Mouse (Mus musculus): ENCODE measurements around the gene Gm20547.
"Not testable (repeated sequence)": the region's sequence is repeated elsewhere in the genome, so short reads cannot be mapped to it uniquely, and the experiment has no call there.

Gene Gm20547

DNA sequence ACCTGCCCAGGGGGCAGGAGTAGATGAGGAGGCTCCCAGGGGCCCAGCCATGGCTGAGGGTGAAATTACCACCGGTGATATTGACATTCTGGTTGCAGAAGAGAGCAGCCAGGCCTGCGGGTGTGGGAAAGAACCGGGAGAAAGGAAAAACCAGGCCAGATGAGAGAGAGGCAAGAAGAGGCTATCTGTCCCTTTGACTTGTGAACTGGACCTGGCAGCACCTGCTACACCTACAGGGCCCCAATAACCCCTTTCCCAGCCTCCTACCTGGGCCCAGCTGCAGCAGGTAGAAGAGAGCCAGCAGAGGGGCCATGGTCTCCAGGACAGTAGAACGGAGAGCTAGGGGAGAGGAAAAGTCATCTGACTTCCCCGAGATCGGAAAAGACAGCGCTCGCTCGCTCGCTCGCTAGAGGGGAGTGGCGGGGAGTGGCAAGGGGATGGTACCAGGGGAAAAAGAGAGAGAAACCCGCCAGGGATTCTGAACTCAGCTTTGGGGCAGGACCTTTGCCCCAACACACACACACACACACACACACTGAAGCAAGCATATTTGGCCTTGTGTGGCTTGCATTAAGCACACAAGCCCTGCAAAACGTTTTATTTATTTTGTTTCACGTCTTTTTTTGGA lies at the start of gene Gm20547:
TSS of gene Gm20547 (minus strand) at position 360 of the 628 bp plus-strand sequence.
- DNase-seq (ENCODE audit: low read depth, low spot score) = no peak

DNA sequence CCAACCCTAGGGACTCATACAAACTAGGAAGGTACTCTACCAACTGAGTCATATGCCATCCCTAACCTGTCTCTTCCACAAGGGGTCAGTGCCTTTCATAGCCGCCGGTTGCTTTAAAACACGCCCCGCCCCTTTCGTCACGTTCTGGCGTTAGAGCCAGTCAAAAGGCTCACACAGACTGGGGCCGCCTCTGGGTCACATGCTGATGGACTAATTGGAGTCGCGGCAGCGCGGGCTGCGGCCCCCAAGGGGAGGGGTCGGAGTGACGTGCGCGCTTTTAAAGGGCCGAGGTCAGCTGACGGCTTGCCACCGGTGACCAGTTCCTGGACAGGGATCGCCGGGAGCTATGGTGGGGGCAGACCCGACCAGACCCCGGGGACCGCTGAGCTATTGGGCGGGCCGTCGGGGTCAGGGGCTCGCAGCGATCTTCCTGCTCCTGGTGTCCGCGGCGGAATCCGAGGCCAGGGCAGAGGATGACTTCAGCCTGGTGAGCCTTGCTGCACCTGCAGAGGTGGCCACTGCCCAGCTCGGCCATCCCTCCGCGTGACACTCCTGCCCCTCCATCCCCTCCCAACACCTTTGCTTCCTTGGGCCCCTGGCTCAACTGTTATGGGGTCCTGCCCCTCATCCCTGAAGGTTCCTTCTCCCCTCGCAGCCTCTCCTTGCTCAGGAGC lies 49.4 kb upstream of the Gm20547 start, which contains the start of gene Neu1:
TSS of gene Neu1 (plus strand) at position 193 of the 674 bp plus-strand sequence.
- peak; percentile 100 for DNase-seq (ENCODE audit: low read depth, low spot score)

DNA sequence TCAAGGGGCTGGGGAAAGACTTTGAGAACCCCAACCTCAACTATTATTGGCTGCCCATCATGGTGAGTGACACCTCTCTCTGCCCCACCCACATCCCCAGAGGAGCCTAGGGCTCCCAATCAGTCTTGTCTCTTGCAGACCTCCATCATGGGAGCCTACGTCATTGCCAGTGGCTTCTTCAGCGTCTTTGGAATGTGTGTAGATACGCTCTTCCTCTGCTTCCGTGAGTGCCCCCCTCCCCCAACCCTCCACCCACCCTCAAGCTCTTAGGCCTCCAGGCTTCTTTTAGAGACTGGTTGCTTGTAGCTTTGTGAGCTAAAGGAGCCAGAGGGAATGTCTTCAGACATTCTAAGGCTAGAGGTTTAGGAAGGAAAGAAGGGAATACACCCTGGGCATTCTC lies 47.0 kb upstream of the Gm20547 start:
- no peak for DNase-seq (ENCODE audit: low read depth, low spot score)

DNA sequence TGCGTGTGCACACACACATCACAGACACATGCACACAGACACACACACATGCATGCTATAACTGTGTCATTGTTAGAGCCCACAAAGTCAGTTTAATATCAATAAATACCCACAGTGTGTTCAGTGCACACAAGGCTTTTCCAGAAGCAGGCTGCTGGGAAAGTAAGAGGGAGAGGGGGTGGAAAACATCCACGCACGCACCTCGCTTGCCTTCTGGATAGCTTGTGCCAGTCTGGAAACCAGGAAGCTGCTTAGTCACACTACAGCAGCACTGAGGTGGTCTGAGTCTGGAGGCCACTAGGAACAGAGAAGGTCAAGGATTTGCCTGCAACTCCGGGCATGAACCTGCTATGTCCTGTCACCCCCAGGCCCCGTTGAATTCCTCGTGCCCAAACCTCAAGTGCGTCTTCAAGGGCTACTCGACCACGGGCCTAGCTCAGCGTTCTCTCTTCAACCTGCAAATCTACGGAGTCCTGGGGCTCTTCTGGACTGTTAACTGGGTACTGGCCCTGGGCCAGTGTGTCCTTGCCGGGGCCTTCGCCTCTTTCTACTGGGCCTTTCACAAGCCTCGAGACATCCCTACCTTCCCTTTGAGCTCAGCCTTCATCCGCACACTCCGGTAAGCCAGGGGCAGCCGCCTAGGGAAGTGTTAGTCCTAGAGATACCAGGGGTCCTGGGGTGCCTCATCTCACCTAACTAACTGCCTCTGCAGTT lies 45.6 kb upstream of the Gm20547 start:
- no peak for DNase-seq (ENCODE audit: low read depth, low spot score)

DNA sequence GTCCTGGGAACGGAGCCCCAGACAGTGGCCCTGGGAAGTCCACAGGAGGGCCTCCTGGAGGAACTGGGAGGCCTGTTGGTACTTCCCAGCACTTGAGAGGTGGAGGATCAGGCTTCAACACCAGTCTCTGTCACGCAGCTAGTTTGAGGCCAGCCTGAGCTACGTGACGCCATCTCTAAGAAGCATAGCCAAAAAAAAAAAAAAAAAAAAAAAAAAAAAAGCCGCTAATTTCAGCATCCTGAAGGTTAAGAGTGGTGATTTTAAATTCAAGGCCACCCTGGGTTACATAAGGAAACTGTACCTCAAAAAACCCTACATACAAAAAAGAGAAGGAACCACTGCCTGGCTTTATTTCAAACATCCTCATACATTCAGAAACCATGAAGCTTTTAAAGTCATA lies 42.4 kb upstream of the Gm20547 start:
- no peak for DNase-seq (ENCODE audit: low read depth, low spot score)

DNA sequence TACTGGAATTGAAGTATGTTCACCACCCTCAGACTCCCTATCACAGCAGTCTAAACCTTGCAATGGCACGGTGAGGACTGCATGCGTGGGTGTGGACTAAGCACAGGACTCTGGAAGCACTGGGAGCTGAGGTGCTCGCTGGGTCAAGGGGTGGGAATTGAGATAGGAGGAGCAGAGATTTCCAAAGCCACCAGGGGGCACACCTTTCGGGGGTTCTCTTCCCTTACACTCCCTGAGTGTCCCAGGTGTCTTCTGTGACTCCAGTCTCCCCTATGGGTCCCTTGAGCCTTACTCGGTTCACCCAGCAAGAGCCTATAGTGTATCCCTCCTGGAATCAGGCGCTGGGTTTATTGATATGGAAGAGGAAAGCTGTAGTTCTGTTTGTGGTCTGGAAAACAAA lies 41.1 kb upstream of the Gm20547 start:
- DNase-seq (ENCODE audit: low read depth, low spot score) = peak; percentile 48

DNA sequence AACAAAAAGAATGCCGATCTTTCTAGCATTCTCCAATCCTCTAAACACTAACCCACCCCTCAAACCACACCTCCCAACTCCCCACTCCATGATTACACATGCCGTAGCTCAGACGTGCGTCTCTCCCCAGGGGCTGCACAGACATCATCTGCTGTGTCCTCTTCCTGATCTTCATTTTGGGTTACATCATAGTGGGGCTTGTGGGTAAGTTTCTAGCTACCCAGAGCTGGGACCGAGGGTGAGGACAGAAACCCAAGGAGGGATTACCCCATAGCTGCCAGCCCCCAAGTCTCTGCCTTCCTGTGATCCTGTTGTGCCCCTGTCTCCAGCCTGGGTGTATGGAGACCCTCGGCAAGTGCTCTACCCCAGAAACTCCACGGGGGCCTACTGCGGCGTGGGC lies 35.3 kb upstream of the Gm20547 start:
- no peak for DNase-seq (ENCODE audit: low read depth, low spot score)

DNA sequence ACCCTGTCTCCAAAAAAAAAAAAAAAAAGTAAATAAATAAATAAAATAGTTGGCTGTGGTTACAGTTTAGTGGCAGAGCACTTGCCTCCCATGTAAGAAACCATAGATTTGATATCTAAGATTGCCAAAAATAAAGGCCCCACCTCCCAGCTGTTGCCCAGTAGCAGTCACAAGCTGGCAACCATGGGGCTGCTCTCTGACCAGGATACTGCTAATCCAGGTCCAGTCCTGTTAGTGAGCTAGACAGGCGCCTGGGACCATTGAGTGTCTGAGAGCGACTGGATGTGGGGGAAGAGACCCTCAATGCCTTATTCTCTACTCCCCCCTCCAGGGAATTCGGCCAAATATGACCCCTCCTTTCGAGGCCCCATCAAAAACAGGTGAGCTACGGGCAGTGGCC lies 34.5 kb upstream of the Gm20547 start:
- DNase-seq (ENCODE audit: low read depth, low spot score) = peak; percentile 39

DNA sequence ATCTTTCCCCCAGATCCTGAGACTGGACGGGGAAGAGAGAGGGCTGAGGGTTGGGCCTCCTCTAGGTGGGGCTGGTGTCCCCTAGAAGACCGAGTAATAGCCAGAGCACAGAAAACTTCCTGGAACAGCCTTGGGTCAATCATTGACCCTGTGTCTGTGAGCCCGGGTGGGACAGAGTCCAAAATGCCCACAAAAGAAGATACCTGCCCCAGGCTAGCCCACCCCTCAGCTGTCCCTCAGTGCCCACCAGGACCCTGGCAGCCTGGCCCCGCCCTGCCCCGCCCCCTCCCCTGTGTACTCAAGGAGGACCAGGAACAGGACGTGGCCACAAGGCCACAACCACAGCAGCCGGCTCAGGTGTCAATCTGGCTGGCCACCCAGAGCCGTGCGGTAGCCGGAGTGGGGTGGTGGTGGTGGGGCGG lies 33.6 kb upstream of the Gm20547 start:
- peak; percentile 64 for DNase-seq (ENCODE audit: low read depth, low spot score)

DNA sequence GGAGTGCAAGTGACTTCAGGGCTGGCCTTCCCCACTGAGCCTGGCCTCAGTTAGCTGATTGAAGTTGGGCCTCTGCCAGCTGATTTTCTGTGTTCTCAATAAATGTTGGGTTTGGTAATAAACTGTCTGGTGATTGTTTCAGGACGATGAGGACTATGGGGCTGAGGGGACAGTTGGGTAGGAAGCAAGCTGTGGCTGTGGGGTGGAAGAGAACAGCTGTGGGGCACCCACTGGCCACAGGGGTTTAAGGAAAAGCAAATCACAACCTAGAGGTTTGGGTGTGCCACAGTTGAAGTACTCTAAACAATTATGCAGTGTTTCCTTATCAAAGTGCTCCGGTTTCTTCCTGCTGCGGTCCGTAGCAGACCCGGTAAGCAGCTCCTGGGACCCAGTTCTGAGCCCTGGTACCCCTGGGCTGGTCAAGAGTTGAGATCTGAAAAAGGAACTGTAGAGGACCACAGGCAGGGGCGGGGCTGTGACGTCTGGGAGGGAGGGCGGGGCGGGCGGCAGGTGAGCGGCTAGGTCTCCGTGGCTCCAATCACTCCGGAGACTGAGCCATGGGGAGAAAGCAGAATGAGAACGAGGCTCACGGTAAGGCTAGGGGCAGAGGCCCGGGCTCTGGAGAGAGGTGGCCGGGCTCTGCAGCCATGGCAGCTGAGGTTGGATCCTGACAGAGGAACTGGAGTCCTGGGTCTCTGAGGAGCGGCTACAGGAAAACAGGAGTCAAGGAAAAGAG lies 32.3 kb upstream of the Gm20547 start, which contains the start of gene Slc44a4:
TSS of gene Slc44a4 (plus strand) at position 537 of the 736 bp plus-strand sequence.
- no peak for DNase-seq (ENCODE audit: low read depth, low spot score)

DNA sequence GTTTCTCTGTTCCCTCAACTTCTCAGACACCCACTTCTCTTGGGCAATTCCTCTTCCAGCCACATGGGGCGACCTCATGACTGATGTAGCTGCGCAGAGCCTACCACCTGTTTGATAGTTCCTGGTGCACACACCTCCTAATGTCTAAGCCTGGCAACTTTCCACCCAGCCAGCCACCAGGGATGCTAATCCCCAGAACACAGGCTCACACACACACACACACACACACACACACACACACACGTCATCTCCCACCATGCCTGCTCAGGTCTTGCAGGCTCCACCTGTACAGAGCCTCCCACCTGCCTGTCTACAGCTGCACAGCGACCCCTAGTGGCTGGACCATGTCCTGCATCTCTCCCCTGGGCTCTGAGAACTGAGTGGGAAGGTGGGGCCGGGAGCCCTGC lies 30.1 kb upstream of the Gm20547 start:
- peak; percentile 78 for DNase-seq (ENCODE audit: low read depth, low spot score)

DNA sequence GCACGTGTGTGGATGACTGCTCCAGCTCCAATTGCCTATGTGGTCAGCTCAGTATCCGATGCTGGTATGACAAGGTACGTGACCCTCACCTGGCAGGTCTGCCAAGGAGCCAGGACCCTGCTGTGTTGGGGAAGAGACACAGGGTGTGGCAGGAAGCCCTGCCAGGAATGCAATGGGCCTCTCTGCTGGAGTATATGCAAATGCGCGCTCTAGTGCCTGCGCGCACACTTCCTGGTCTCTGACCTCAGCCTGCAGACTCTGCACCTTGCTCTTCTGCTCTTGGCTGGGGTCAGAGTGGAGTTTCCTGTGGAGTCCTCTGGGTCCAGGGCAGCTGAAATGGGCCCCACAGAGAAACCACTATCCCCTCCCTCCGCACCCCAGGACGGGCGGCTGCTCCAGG lies 29.1 kb upstream of the Gm20547 start:
- DNase-seq (ENCODE audit: low read depth, low spot score) = no peak

DNA sequence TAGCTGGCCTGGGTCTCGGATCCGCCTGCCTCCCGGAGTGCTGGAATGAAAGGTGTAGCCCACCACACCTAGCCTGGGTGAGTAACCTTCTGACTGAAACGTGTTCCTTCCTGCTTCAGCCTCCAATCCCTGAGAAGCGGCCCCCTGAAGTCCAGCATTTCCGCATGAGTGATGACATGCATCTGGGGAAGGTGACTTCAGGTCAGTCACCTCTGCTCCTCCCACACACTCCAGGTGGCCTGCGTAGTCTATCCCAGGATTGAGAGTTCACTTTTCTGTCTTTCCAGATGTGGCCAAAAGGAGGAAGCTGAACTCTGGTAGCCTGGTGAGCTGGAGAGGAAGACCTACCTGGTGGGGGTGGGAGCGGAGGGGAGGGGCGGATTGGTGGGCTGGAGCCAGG lies 21.1 kb upstream of the Gm20547 start:
- no peak for DNase-seq (ENCODE audit: low read depth, low spot score)

DNA sequence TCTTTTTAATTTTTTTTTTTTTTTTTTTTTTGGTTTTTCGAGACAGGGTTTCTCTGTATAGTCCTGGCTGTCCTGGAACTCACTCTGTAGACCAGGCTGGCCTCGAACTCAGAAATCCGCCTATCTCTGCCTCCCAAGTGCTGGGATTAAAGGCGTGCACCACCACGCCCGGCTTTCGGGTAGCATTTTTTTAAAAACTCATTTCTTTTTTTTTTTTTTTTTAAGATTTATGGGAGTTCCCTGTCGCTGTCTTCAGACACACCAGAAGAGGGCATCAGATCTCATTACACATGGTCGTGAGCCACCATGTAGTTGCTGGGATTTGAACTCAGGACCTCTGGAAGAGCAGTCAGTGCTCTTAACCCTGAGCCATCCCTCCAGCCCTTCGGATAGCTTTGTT lies 20.1 kb upstream of the Gm20547 start:
- not testable (repeated sequence) for DNase-seq (ENCODE audit: low read depth, low spot score)

DNA sequence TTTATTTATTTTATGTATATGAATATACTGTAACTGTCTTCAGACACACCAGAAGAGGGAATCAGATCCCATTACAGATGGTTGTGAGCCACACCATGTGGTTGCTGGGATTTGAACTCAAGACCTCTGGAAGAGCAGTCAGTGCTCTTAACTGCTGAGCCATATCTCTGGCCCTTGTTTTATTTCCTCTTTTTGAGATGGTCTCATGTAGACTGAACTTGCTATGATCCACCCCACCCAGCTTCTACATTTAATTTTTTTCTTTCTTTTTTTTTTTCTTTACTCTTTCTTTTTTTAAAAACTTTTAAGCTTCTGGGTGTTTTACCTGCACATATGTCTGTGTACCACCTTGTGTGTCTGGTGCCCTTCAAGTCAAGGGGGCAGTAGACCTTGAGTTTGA lies 19.0 kb upstream of the Gm20547 start:
- DNase-seq (ENCODE audit: low read depth, low spot score) = not testable (repeated sequence)

DNA sequence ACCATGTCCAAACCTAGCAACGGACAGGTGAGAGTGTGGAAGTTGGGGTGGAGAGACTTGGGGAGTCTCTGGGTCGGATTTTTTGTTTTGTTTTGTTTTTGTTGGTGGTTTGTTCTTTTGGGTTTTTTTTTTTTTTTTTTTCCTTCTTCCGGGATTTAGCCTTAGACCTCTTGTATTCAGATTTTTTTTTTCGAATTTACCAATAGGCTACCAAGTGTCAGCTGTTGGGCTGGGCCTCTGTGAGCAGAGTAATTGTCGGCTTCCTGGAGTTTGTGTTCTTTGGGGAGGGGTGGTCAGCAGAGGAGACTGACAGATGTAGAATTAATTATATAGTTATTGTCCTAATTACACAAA lies 18.0 kb upstream of the Gm20547 start:
- DNase-seq (ENCODE audit: low read depth, low spot score) = peak; percentile 86

DNA sequence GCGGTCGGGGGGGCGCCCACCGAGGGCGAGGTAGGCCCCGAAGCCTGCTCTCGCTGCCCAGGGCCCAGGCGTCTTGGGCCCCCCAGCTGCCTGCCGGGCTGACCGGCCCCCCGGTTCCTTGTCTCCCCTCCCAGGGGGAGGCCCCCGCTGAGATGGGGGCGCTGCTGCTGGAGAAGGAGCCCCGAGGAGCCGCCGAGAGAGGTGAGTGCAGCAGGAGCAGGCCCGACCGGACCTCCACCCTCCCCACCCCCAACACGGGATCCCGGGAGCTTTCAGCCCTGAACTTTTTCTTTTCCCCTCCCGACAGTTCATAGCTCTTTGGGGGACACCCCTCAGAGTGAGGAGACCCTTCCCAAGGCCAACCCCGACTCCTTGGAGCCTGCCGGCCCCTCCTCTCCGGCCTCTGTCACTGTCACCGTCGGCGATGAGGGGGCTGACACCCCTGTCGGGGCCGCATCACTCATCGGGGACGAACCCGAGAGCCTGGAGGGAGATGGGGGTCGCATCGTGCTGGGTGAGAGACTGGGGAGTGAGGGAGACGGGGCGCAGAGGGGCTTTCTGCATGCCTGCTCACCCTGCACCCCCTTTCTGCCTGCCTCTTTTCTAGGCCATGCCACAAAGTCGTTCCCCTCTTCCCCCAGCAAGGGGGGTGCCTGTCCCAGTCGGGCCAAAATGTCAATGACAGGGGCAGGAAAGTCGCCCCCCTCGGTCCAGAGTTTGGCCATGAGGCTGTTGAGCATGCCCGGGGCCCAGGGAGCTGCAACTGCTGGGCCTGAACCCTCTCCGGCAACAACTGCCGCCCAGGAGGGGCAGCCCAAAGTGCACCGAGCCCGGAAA lies 17.4 kb upstream of the Gm20547 start:
- peak; percentile 49 for DNase-seq (ENCODE audit: low read depth, low spot score)

DNA sequence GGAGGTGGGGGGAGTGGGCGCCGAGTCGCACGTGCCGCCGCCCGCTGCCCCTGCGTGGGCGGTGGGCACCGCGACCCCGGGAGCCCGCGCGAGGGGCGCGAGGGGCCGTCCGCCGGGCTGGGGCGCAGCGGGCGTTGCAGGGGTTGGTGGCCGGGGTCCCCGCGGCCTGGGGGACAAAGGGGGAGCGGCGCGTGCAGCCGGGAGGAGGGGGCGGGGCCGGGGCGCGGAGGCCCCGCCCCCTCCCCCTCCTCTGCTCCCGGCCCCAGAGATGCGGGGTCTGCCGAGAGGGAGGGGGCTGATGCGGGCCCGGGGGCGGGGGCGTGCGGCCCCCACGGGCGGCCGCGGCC lies 16.8 kb upstream of the Gm20547 start:
- no peak for DNase-seq (ENCODE audit: low read depth, low spot score)

DNA sequence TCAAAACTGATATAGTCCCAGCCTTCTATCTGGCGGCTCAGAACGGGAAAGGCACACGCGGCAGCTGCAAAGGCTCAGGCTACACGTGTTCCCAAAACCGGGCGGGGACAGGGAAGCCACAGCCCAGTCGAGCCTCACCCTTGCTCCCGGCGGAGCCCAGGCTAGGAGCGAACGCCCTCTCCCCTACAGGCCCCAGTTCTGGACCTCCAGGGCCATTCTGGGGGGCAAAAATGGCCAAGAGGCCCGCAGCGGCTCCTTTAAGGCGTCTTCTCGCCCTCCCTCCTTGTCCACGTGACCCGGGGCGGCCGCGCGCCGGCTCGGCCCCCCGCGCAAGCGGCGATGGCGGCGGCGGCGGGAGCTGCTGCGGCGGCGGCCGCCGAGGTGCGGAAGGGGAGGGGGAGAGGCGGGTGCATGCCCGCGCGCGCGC lies 16.3 kb upstream of the Gm20547 start, which contains the start of the genes C2 and Ehmt2:
TSS of gene C2 (minus strand) at position 106 of the 427 bp plus-strand sequence.
TSS of gene Ehmt2 (plus strand) at position 310 of the 427 bp plus-strand sequence.
- DNase-seq (ENCODE audit: low read depth, low spot score) = peak; percentile 81

DNA sequence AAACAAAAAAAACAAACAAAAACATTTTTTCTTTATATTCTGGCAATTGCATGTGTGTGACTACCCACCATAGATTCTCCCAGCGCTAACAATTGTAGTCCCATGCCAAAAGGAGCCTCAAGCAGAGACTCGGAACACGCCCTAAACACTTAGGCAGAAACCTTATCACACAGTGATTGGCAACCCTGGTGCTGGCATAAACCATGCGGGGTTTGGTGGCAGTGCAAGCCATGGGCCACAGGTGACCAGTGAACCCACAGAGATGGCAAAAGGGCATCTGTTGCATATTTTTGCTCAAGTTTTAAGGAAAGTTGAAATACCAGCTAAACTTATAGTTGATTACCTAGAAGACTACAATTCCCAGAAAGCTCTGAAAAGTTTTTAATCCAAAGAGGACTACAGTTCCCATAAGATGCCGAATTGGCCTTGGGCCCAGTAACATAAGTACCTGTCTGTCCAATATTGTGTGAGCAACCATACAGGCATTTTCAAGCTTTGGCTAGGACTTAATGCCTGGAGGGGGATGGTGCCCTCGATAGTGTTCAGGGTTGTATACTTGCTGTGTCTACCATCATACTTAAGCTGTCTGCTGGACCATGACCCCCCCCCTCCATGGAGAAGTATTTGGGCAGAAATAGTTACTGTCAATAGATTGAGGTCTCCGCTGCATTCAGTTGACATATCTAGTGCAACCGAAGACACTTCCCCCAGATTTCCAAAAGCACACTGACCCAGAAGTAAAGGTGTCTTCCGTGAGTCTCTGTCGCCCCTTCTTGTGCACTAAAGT lies 15.7 kb upstream of the Gm20547 start:
- DNase-seq (ENCODE audit: low read depth, low spot score) = peak; percentile 95

All from 3T3-L1 (cell line).